Comparison of ENCODE assay signal across 12 mouse cellular contexts in the genomic region with DNA sequence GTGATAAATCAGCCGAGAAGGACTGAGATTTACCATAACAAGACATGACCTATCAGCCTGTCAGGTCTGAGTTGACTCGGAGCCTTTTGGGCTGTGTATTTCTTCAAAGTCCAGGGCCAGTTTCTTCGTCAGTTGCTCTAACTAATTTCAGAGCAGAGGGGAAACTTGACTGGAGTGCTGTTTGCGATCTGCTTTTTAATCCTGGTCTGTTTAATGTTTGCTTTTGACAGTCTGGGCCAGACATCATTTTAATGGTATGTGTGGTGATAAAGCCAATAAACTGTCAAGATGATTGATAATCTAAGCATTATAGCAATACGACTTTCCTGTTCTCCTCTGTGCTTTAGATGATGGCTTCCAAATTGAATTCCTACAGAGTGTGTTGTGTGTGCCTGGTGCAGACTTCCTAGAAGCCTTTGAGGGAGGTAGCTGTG.
DNase-seq lines count a peak whose midpoint lies in the region; ATAC-seq and TF ChIP-seq lines count a peak whose summit lies in the region.
"Had no signal": no experiment of that assay in that cellular context is flagged by ENCODE, and none has a peak within 500 bp of the region (broad histone marks: within the 10 kb centered on the region; RNA-seq: fewer than 3 reads in every experiment).

No protein-coding gene starts in this region.

- no peak overlapping the region for H3K4me2 ChIP-seq in kidney, embryonic 15.5 days
- H3K4me2 ChIP-seq: embryonic facial prominence, embryonic 13.5 days had no signal

- WGBS in kidney, embryonic 15.5 days, result 10% methylated on average over 5 of the region's 5 CpGs

- no peak for DNase-seq in kidney, adult 9 months
- peak; percentile 28 for DNase-seq in brain, embryonic 14.5 days (ENCODE audit: low read depth)
- peak; percentile 15 for DNase-seq in fibroblast of lung, adult 2 months (ENCODE audit: low read depth)
- DNase-seq in mesoderm, embryonic 11.5 days (ENCODE audit: low read depth, low spot score), result peak; percentile 68
- no peak for DNase-seq in right cerebral cortex, postnatal 36 days (ENCODE audit: low spot score in 2 of 2)
- no peak for DNase-seq in B cell, adult 2 months
- DNase-seq: lung, postnatal 14 days; right cerebral cortex, postnatal 25 days; thymus, adult 2 months had no signal

- TF ChIP-seq POLR2A in brain, embryonic 14.5 days (IDR thresholded peaks at IDR 0.05; ENCODE audit: borderline replicate concordance, extremely low read depth, insufficient read depth, insufficient read length, poor library complexity, severe bottlenecking), result no peak

- ATAC-seq in kidney, embryonic 15.5 days (replicated peaks; ENCODE audit: low FRiP score), result peak; percentile 49

- H3K36me3 ChIP-seq in kidney, embryonic 15.5 days, result 0 out of 2 replicates have a peak, but pooled peaks cover 2% of the 10 kb centered on the region
- H3K36me3 ChIP-seq: embryonic facial prominence, embryonic 13.5 days had no signal

- peaks cover 18% of the 10 kb centered on the region for H3K27me3 ChIP-seq in kidney, embryonic 15.5 days
- H3K27me3 ChIP-seq: embryonic facial prominence, embryonic 13.5 days had no signal

- H3K27ac ChIP-seq in kidney, embryonic 15.5 days, result peak overlapping the region; percentile 61
- H3K27ac ChIP-seq: embryonic facial prominence, embryonic 13.5 days had no signal

- no peak for TF ChIP-seq CTCF in brain, embryonic 14.5 days (IDR thresholded peaks at IDR 0.05; ENCODE audit: borderline replicate concordance, extremely low read depth, insufficient read depth, insufficient read length)

- H3K9me3 ChIP-seq in kidney, embryonic 15.5 days (replicated peaks), result peaks cover 9% of the 10 kb centered on the region; the same call in 1 of the 2 replicates

- no peak overlapping the region for H3K4me3 ChIP-seq in kidney, embryonic 15.5 days (replicated peaks)
- H3K4me3 ChIP-seq: embryonic facial prominence, embryonic 13.5 days; myocyte had no signal

- no peak overlapping the region for H3K9ac ChIP-seq in kidney, embryonic 15.5 days
- H3K9ac ChIP-seq: embryonic facial prominence, embryonic 13.5 days had no signal

- H3K4me1 ChIP-seq in kidney, embryonic 15.5 days, result peaks cover 51% of the 10 kb centered on the region

Comparison
In these comparisons a context has a peak if more than half of its experiments do, and no peak if none do; other contexts are left out.
1. DNase-seq: peak in brain, embryonic 14.5 days (single experiment), fibroblast of lung, adult 2 months (single experiment) and mesoderm, embryonic 11.5 days (single experiment); none in kidney, adult 9 months (single experiment), right cerebral cortex, postnatal 36 days (0 of 2) and B cell, adult 2 months (0 of 2).